Mouse (Mus musculus): ENCODE measurements at regions not wholly inside any gene's neighbourhood (a gene's known extent, or its start where the extent isn't known, plus 50 kb on each side); places are given as distances from the start of the nearest gene placed in this dataset.

DNA sequence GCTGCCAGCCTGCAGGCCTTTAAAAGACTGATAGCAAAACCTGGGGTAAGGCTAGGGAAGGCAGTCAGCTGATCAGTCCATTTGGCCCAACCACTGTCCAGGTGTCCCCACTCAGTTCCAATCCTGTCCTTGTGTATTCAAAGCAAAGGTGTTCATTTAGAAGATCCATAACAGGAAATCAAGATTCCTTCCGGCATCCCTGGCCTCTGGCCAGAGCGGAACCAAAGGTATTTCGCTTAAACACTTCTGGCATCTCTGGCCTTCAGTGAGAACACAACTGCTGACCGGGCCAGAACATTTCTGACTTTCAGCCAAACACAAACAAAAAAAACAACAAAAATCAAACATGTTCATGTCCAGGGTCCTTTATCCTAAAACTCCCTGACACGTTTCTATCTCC, 102.3 kb downstream of the Hsd17b3 start:
- H3K27me3 ChIP-seq (ENCODE audit: control insufficient read depth, insufficient read depth, low read length), result no peaks in the 10 kb centered on the region
- no peak overlapping the region for H3K27ac ChIP-seq (ENCODE audit: low read depth, low read length)
- no peaks in the 10 kb centered on the region for H3K9me3 ChIP-seq (ENCODE audit: control insufficient read depth, low read length)
- no peak overlapping the region for H3K4me2 ChIP-seq (replicated peaks; ENCODE audit: low read depth, low read length)
- WGBS, result 79% methylated on average over 5 of the region's 5 CpGs
- H3K4me3 ChIP-seq (ENCODE audit: low read length), result no peak overlapping the region
- H3K9ac ChIP-seq (ENCODE audit: low read depth, low read length), result no peak overlapping the region
- peaks cover 7% of the 10 kb centered on the region; the same call in 1 of the 2 replicates for H3K4me1 ChIP-seq (ENCODE audit: control insufficient read depth, insufficient read depth, low read length)
- no peaks in the 10 kb centered on the region for H3K36me3 ChIP-seq (ENCODE audit: control insufficient read depth, insufficient read depth, low read length)
- ATAC-seq (ENCODE audit: low FRiP score, low TSS enrichment), result no peak

DNA sequence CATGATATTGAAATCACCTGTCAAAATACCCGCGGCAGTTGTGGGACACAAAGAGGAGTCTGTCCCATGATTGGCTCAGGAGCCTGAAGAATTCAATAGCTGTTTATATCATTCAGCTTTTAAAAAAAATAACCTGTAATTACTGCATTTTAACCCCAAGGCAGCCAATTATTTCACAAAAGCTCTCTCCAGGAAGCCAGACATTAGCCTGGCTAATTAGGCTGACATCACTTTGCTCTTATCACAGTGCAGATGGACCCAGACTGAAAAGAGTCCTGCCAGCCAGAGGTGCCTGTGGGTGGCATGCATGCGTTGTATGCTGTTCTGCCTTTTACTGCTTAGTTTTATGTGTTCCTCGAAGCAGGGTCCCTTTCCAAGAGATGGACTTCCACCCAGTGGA, 103.4 kb downstream of the Hsd17b3 start:
- WGBS, result 18% methylated on average over 4 of the region's 4 CpGs
- Histone ChIP-seq H3K36me3 (ENCODE audit: control insufficient read depth, insufficient read depth, low read length) (no peaks in the 10 kb centered on the region), H3K27me3 (ENCODE audit: control insufficient read depth, insufficient read depth, low read length) (no peaks in the 10 kb centered on the region), H3K27ac (ENCODE audit: low read depth, low read length) (no peak overlapping the region), H3K4me3 (ENCODE audit: low read length) (no peak overlapping the region), H3K4me2 (replicated peaks; ENCODE audit: low read depth, low read length) (no peak overlapping the region), H3K9ac (ENCODE audit: low read depth, low read length) (no peak overlapping the region), H3K9me3 (ENCODE audit: control insufficient read depth, low read length) (no peaks in the 10 kb centered on the region), H3K4me1 (ENCODE audit: control insufficient read depth, insufficient read depth, low read length) (peaks cover 9% of the 10 kb centered on the region)
- no peak for ATAC-seq (ENCODE audit: low FRiP score, low TSS enrichment)

- Histone ChIP-seq H3K4me1 (ENCODE audit: control insufficient read depth, insufficient read depth, low read length) (peaks cover 14% of the 10 kb centered on the region), H3K9me3 (ENCODE audit: control insufficient read depth, low read length) (no peaks in the 10 kb centered on the region), H3K27me3 (ENCODE audit: control insufficient read depth, insufficient read depth, low read length) (no peaks in the 10 kb centered on the region), H3K9ac (ENCODE audit: low read depth, low read length) (no peak overlapping the region), H3K27ac (ENCODE audit: low read depth, low read length) (no peak overlapping the region), H3K4me3 (ENCODE audit: low read length) (no peak overlapping the region), H3K36me3 (ENCODE audit: control insufficient read depth, insufficient read depth, low read length) (no peaks in the 10 kb centered on the region), H3K4me2 (replicated peaks; ENCODE audit: low read depth, low read length) (no peak overlapping the region)
- 79% methylated on average over 5 of the region's 5 CpGs for WGBS
- no peak for ATAC-seq (ENCODE audit: low FRiP score, low TSS enrichment)
These were observed 103.9 kb downstream of the Hsd17b3 start for GRCm38 (mm10) chr13:63985086-63985485.

DNA sequence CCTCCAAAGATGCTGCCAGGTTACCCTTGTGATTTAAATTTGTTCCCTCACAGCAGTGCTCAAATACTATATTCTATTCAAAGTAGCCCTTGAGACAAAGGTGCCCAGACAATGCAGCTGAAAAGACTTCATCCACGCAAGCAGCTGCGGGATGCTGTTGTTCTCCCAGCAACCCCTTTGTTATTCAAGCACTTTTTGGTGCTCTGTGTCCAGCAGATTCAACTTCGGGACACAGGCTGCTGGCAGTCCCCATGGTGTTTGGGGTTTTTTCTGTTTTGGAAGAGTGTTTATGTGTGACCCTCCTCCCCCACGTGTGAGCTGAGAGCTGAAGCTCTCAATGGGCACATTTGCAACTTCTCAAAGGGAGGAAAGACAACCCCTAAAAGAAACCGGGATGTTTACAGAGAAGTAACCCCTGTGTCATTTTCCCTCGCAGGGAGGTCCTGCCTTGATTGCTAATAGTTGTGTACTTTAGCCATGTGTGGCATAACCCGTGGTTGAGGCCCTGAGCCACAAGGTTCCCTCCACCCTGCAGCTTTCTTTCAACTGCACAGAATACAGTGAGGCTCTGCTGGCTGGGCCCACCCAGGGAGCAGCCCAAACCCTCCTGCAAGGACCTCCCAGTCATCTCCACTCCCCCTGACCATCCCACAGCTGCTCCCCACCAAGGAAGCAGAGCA, 108.9 kb downstream of the Hsd17b3 start:
- H3K27ac ChIP-seq (ENCODE audit: low read depth, low read length), result peak overlapping the region; percentile 51
- no peak overlapping the region for H3K4me2 ChIP-seq (replicated peaks; ENCODE audit: low read depth, low read length)
- peaks cover 16% of the 10 kb centered on the region for H3K4me1 ChIP-seq (ENCODE audit: control insufficient read depth, insufficient read depth, low read length)
- ATAC-seq (ENCODE audit: low FRiP score, low TSS enrichment), result peak; percentile 92
- no peaks in the 10 kb centered on the region for H3K27me3 ChIP-seq (ENCODE audit: control insufficient read depth, insufficient read depth, low read length)
- H3K9me3 ChIP-seq (ENCODE audit: control insufficient read depth, low read length), result no peaks in the 10 kb centered on the region
- no peaks in the 10 kb centered on the region for H3K36me3 ChIP-seq (ENCODE audit: control insufficient read depth, insufficient read depth, low read length)
- H3K4me3 ChIP-seq (ENCODE audit: low read length), result no peak overlapping the region
- H3K9ac ChIP-seq (ENCODE audit: low read depth, low read length), result peak overlapping the region; percentile 4; the same call in 1 of the 2 replicates
- WGBS, result 10% methylated on average over 7 of the region's 7 CpGs

- H3K9ac ChIP-seq (ENCODE audit: low read depth, low read length), result no peak overlapping the region
- 32% methylated on average over 1 of the region's 1 CpGs for WGBS
- peak overlapping the region; percentile 51; the same call in 1 of the 2 replicates for H3K27ac ChIP-seq (ENCODE audit: low read depth, low read length)
These were observed 109.4 kb downstream of the Hsd17b3 start for GRCm38 (mm10) chr13:63979581-63979980.

GRCm38 (mm10) chr13:63969907-63970306, 119.1 kb downstream of the Hsd17b3 start:
- Histone ChIP-seq H3K27ac (ENCODE audit: low read depth, low read length) (no peak overlapping the region), H3K9ac (ENCODE audit: low read depth, low read length) (no peak overlapping the region), H3K36me3 (ENCODE audit: control insufficient read depth, insufficient read depth, low read length) (no peaks in the 10 kb centered on the region), H3K27me3 (ENCODE audit: control insufficient read depth, insufficient read depth, low read length) (no peaks in the 10 kb centered on the region), H3K4me1 (ENCODE audit: control insufficient read depth, insufficient read depth, low read length) (no peaks in the 10 kb centered on the region), H3K4me3 (ENCODE audit: low read length) (no peak overlapping the region), H3K4me2 (replicated peaks; ENCODE audit: low read depth, low read length) (no peak overlapping the region), H3K9me3 (ENCODE audit: control insufficient read depth, low read length) (no peaks in the 10 kb centered on the region)
- WGBS, result 60% methylated on average over 2 of the region's 2 CpGs
- no peak for ATAC-seq (ENCODE audit: low FRiP score, low TSS enrichment)

More at GRCm38 (mm10) chr13:63979581-63979980, 109.4 kb downstream of the Hsd17b3 start:
- no peaks in the 10 kb centered on the region for H3K9me3 ChIP-seq (ENCODE audit: control insufficient read depth, low read length)
- H3K4me3 ChIP-seq (ENCODE audit: low read length), result no peak overlapping the region
- H3K36me3 ChIP-seq (ENCODE audit: control insufficient read depth, insufficient read depth, low read length), result no peaks in the 10 kb centered on the region
- ATAC-seq (ENCODE audit: low FRiP score, low TSS enrichment), result no peak
- peaks cover 16% of the 10 kb centered on the region for H3K4me1 ChIP-seq (ENCODE audit: control insufficient read depth, insufficient read depth, low read length)
- H3K27me3 ChIP-seq (ENCODE audit: control insufficient read depth, insufficient read depth, low read length), result no peaks in the 10 kb centered on the region
- no peak overlapping the region for H3K4me2 ChIP-seq (replicated peaks; ENCODE audit: low read depth, low read length)

DNA sequence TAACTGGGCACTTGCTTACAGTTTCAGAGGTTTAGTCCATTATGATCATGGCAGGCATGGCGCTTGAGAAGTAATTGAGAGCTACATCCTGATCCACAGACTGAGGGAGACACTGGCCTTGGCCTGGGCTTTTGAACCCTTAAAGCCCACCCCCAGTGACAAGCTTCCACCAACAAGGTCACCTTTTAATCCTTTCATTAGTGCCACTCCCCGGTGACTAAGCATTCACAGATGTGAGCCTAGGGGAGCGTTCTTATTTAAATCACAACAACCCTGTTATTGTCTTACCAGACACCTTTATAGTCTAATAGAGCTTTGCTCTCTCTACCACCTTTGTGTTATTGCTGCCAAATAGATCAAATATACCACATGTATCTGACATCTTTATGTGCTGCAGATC, 120.4 kb downstream of the Hsd17b3 start:
- no peak overlapping the region for H3K9ac ChIP-seq (ENCODE audit: low read depth, low read length)
- no peak overlapping the region for H3K4me2 ChIP-seq (replicated peaks; ENCODE audit: low read depth, low read length)
- no peaks in the 10 kb centered on the region for H3K9me3 ChIP-seq (ENCODE audit: control insufficient read depth, low read length)
- H3K27me3 ChIP-seq (ENCODE audit: control insufficient read depth, insufficient read depth, low read length), result no peaks in the 10 kb centered on the region
- ATAC-seq (ENCODE audit: low FRiP score, low TSS enrichment), result no peak
- H3K4me3 ChIP-seq (ENCODE audit: low read length), result no peak overlapping the region
- H3K36me3 ChIP-seq (ENCODE audit: control insufficient read depth, insufficient read depth, low read length), result no peaks in the 10 kb centered on the region
- H3K4me1 ChIP-seq (ENCODE audit: control insufficient read depth, insufficient read depth, low read length), result no peaks in the 10 kb centered on the region
- WGBS, result 74% methylated on average over 3 of the region's 3 CpGs
- no peak overlapping the region for H3K27ac ChIP-seq (ENCODE audit: low read depth, low read length)

DNA sequence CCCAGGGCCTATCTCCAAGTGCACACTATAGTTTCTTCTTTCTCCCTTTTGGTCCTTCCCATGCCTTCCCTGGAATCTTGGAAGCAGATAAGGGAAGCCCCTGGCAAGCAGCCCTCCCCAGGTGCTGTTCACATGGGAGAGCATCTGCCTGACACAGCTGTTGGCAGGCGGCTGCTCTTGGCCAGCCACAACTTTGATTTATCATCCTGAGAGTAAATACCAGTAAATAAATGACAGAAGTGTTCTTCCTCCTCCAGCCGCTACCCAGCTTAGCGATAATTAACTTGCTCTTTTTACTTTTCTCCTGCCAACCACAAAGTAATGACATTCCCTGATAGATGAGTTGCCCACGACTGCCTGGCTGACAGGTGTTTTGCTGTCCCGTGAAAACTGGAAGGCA, 131.9 kb downstream of the Hsd17b3 start:
- H3K27ac ChIP-seq (ENCODE audit: low read depth, low read length), result no peak overlapping the region
- peaks cover 12% of the 10 kb centered on the region; the same call in 1 of the 2 replicates for H3K4me1 ChIP-seq (ENCODE audit: control insufficient read depth, insufficient read depth, low read length)
- no peak overlapping the region for H3K4me2 ChIP-seq (replicated peaks; ENCODE audit: low read depth, low read length)
- 24% methylated on average over 5 of the region's 5 CpGs for WGBS
- H3K36me3 ChIP-seq (ENCODE audit: control insufficient read depth, insufficient read depth, low read length), result no peaks in the 10 kb centered on the region
- no peak overlapping the region for H3K9ac ChIP-seq (ENCODE audit: low read depth, low read length)
- H3K9me3 ChIP-seq (ENCODE audit: control insufficient read depth, low read length), result peaks cover 5% of the 10 kb centered on the region; the same call in 1 of the 2 replicates
- no peak overlapping the region for H3K4me3 ChIP-seq (ENCODE audit: low read length)
- ATAC-seq (ENCODE audit: low FRiP score, low TSS enrichment), result peak; percentile 70; the same call in 1 of the 2 replicates
- H3K27me3 ChIP-seq (ENCODE audit: control insufficient read depth, insufficient read depth, low read length), result peaks cover 7% of the 10 kb centered on the region; the same call in 1 of the 2 replicates

DNA sequence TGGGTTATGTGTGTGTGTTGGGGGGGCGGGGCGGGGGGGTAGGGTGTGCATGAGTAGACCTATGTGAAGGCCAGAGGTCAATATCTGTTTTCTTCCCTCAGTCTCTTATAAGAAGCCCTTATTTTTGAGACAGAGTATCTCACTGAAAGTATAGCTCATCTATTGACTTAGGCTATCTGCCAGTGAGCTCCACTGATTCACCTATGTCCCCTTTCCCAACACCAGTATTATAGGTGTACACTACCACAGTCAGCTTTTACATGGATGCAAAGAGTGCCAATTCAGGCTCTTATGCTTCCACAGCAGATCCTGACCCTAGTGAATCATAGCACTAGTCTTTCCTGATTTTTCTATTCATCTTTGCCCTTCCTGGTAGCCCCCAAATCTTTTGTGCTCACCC, 134.7 kb downstream of the Hsd17b3 start:
- Histone ChIP-seq H3K4me1 (ENCODE audit: control insufficient read depth, insufficient read depth, low read length) (peaks cover 26% of the 10 kb centered on the region), H3K9ac (ENCODE audit: low read depth, low read length) (no peak overlapping the region), H3K4me3 (ENCODE audit: low read length) (no peak overlapping the region), H3K27ac (ENCODE audit: low read depth, low read length) (no peak overlapping the region), H3K4me2 (replicated peaks; ENCODE audit: low read depth, low read length) (no peak overlapping the region), H3K9me3 (ENCODE audit: control insufficient read depth, low read length) (peaks cover 5% of the 10 kb centered on the region; the same call in 1 of the 2 replicates), H3K27me3 (ENCODE audit: control insufficient read depth, insufficient read depth, low read length) (peaks cover 7% of the 10 kb centered on the region; the same call in 1 of the 2 replicates), H3K36me3 (ENCODE audit: control insufficient read depth, insufficient read depth, low read length) (no peaks in the 10 kb centered on the region)
- WGBS, result 95% methylated on average over 2 of the region's 2 CpGs
- ATAC-seq (ENCODE audit: low FRiP score, low TSS enrichment), result no peak
